Mouse (Mus musculus): ENCODE results near the gene Tank. TPM values are rescaled to one million over a fixed set of nuclear protein-coding genes. Genes with fewer than 3 reads are reported as not detected.

Tank gene
- polyA plus RNA-seq, 1 experiment from 2014 or later = 36.6 TPM

DNA sequence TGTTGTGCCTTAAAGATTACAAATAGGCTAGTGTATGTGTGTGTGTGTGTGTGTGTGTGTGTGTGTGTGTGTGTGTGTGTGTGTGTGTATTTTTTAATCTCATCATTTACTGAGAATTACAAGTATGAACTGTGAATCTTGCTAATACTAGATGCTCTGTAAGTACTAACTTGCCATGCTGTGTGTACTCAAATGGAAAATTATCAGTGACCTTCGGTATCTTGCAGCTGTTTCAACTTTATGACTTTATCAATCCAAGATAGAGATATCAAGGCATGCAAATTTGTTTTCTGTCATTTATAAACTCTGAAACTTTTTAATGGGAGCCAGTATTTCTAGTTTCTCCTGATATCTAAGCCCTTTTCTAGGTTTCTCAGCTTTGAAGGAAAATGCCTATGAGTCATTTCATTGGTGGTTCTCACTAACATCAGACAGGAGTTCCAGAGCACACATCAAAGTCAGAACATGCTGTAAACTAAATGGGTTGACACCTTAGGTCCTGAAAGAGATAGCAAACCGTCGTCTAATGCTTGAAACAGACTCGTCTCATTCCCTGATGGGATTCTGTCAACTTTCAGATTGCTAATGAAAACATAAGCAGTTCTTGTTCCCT lies 6.9 kb upstream of the Tank start:
- no peaks in the 10 kb centered on the region for H3K9me3 ChIP-seq (ENCODE audit: control insufficient read depth, low read depth, low read length)
- H3K4me2 ChIP-seq (replicated peaks; ENCODE audit: low read depth, low read length) = no peak overlapping the region
- ATAC-seq (ENCODE audit: insufficient number of reproducible peaks, insufficient read depth, low FRiP score, low read depth) = no peak
- no peak overlapping the region for H3K4me3 ChIP-seq (ENCODE audit: low read depth, low read length)
- no peak overlapping the region for H3K9ac ChIP-seq (replicated peaks; ENCODE audit: low read depth, low read length)
- H3K4me1 ChIP-seq (ENCODE audit: control insufficient read depth, insufficient read depth, low read length) = no peaks in the 10 kb centered on the region
- WGBS = 43% methylated on average over 4 of the region's 4 CpGs
- H3K27ac ChIP-seq (ENCODE audit: low read length) = no peak overlapping the region
- no peaks in the 10 kb centered on the region for H3K27me3 ChIP-seq (ENCODE audit: control insufficient read depth, insufficient read depth, low read length)
- no peaks in the 10 kb centered on the region for H3K36me3 ChIP-seq (ENCODE audit: control insufficient read depth, insufficient read depth, low read length)

DNA sequence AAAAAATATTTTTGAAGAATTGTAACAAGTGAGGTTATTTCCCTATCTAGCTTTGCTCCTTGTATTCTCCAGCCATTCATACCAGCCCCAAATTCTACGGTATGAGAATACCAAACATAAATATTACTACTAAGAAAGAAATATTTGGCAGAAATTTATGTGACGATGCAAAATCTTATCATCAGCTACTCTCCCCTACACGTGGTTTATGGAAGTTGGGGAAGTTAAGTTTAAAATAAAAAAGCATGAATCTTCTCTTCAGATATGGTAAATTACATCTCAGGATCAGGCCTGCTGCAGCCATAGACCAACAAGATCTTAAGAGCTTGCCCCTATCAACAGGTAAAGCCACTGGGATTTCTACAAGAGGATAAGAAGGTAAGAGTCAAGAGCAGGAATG lies 1.9 kb upstream of the Tank start:
- no peaks in the 10 kb centered on the region for H3K27me3 ChIP-seq (ENCODE audit: control insufficient read depth, insufficient read depth, low read length)
- 70% methylated on average over 3 of the region's 3 CpGs for WGBS
- H3K9me3 ChIP-seq (ENCODE audit: control insufficient read depth, low read depth, low read length) = no peaks in the 10 kb centered on the region
- no peaks in the 10 kb centered on the region for H3K36me3 ChIP-seq (ENCODE audit: control insufficient read depth, insufficient read depth, low read length)
- H3K27ac ChIP-seq (ENCODE audit: low read length) = no peak overlapping the region
- H3K4me1 ChIP-seq (ENCODE audit: control insufficient read depth, insufficient read depth, low read length) = no peaks in the 10 kb centered on the region
- H3K4me2 ChIP-seq (replicated peaks; ENCODE audit: low read depth, low read length) = no peak overlapping the region
- H3K9ac ChIP-seq (replicated peaks; ENCODE audit: low read depth, low read length) = no peak overlapping the region
- no peak for ATAC-seq (ENCODE audit: insufficient number of reproducible peaks, insufficient read depth, low FRiP score, low read depth)
- H3K4me3 ChIP-seq (ENCODE audit: low read depth, low read length) = no peak overlapping the region

DNA sequence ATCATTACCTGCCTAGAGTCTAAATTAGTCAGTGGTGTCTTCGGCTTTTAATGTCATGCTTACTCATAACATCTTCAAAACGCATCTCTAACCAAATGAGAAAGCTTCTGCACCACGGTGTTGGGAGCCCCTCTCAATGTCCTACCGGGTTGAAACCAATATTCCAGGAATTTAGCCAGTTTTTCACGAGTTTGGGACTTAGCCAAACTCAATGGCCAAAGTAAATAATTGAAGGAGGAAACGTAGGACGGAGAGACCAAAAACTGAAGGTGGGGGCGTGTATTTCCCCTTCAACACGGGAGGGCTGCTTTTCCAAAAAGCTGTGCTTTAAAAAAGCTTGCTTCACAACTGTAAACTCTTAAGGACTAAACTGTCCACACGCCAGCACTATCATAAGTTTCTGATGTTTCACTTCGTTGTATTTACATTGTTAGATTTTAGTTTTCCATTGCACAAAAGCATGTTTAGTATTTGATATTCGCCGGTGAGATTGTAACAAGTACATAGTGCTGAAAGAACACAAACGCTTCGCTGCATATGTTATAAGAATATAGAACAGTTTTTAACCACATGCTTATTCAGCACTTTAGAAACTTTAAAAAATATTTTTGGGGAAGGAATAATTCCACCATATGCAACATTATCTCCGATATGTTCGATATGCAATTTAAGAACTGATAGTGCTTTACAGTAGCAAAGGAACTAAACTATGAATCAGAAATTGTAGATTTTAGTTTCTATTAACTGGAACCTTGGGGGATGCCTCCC lies 1.3 kb upstream of the Tank start:
- no peak overlapping the region for H3K9ac ChIP-seq (replicated peaks; ENCODE audit: low read depth, low read length)
- no peak overlapping the region for H3K4me3 ChIP-seq (ENCODE audit: low read depth, low read length)
- H3K4me2 ChIP-seq (replicated peaks; ENCODE audit: low read depth, low read length) = no peak overlapping the region
- 71% methylated on average over 17 of the region's 17 CpGs for WGBS
- H3K9me3 ChIP-seq (ENCODE audit: control insufficient read depth, low read depth, low read length) = no peaks in the 10 kb centered on the region
- H3K36me3 ChIP-seq (ENCODE audit: control insufficient read depth, insufficient read depth, low read length) = no peaks in the 10 kb centered on the region
- H3K4me1 ChIP-seq (ENCODE audit: control insufficient read depth, insufficient read depth, low read length) = no peaks in the 10 kb centered on the region
- no peak for ATAC-seq (ENCODE audit: insufficient number of reproducible peaks, insufficient read depth, low FRiP score, low read depth)
- H3K27me3 ChIP-seq (ENCODE audit: control insufficient read depth, insufficient read depth, low read length) = no peaks in the 10 kb centered on the region
- no peak overlapping the region for H3K27ac ChIP-seq (ENCODE audit: low read length)

DNA sequence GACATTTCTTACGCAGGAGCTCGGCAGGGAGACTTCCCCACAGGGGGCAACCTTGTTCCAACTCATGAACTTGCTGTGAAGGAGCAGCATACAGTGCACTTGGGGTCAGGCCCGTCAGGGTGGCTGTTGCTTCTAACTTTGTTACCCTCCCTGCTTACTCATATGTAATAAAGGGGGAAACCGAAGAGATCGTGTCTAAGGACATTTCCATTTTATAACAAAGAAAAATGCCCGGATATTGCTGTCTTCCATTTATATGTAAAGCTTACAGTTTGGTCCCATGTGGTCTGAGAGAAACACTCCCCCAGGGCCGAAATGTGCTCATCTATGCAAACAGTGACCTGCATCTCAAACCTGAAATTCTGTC lies 706 bp upstream of the Tank start:
- Histone ChIP-seq H3K9ac (replicated peaks; ENCODE audit: low read depth, low read length) (no peak overlapping the region), H3K4me2 (replicated peaks; ENCODE audit: low read depth, low read length) (no peak overlapping the region), H3K4me3 (ENCODE audit: low read depth, low read length) (no peak overlapping the region), H3K27me3 (ENCODE audit: control insufficient read depth, insufficient read depth, low read length) (no peaks in the 10 kb centered on the region), H3K27ac (ENCODE audit: low read length) (no peak overlapping the region), H3K4me1 (ENCODE audit: control insufficient read depth, insufficient read depth, low read length) (no peaks in the 10 kb centered on the region), H3K9me3 (ENCODE audit: control insufficient read depth, low read depth, low read length) (no peaks in the 10 kb centered on the region), H3K36me3 (ENCODE audit: control insufficient read depth, insufficient read depth, low read length) (no peaks in the 10 kb centered on the region)
- ATAC-seq (ENCODE audit: insufficient number of reproducible peaks, insufficient read depth, low FRiP score, low read depth) = no peak
- 65% methylated on average over 7 of the region's 7 CpGs for WGBS

DNA sequence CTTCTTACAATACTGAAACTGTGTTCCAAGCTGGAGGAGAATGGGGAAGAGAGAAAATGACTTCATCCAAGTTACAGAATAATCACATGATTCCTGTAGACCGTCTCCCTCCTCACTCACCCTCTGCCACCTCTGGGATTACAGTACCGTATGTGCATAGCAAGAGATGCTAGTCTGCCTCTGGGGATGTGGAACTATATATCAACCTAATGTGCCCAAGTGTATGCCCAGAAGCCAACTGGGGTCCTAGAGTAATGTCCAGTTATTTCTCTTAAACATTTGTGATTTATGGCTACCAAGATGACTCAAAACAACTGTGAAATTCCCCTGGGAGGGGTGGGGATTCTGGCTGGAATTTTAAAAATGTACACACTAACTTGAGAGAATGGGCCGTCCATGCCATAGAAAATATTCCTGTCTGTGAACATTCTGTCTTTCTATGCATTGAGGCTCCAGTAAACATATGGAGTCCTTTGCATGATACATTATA lies 1.2 kb downstream of the Tank start:
- Histone ChIP-seq H3K4me1 (ENCODE audit: control insufficient read depth, insufficient read depth, low read length) (no peaks in the 10 kb centered on the region), H3K27ac (ENCODE audit: low read length) (no peak overlapping the region), H3K4me3 (ENCODE audit: low read depth, low read length) (no peak overlapping the region), H3K36me3 (ENCODE audit: control insufficient read depth, insufficient read depth, low read length) (no peaks in the 10 kb centered on the region), H3K9me3 (ENCODE audit: control insufficient read depth, low read depth, low read length) (no peaks in the 10 kb centered on the region), H3K4me2 (replicated peaks; ENCODE audit: low read depth, low read length) (no peak overlapping the region), H3K27me3 (ENCODE audit: control insufficient read depth, insufficient read depth, low read length) (no peaks in the 10 kb centered on the region), H3K9ac (replicated peaks; ENCODE audit: low read depth, low read length) (no peak overlapping the region)
- 37% methylated on average over 3 of the region's 3 CpGs for WGBS
- no peak for ATAC-seq (ENCODE audit: insufficient number of reproducible peaks, insufficient read depth, low FRiP score, low read depth)

DNA sequence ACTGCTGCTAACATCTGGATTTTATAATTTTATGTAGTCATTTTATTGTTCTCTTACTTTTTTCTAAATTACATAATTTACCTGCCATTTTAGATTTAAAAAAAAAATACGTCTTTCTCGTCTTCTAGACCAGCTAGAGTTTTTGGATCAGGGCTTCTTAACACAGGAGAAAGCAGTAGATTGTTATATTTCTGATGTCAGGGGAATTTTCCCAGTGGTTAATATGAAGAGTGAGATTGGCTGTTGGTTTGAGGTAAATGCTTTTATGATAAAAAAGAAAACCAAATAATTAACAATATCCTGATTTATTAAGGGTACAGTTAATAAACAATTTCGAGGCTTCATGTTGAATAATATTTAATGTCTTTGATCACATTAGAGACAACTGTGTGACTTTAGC lies 1.7 kb downstream of the Tank start:
- 77% methylated on average over 3 of the region's 3 CpGs for WGBS
- ATAC-seq (ENCODE audit: insufficient number of reproducible peaks, insufficient read depth, low FRiP score, low read depth) = no peak
- Histone ChIP-seq H3K27ac (ENCODE audit: low read length) (no peak overlapping the region), H3K9me3 (ENCODE audit: control insufficient read depth, low read depth, low read length) (no peaks in the 10 kb centered on the region), H3K9ac (replicated peaks; ENCODE audit: low read depth, low read length) (no peak overlapping the region), H3K27me3 (ENCODE audit: control insufficient read depth, insufficient read depth, low read length) (no peaks in the 10 kb centered on the region), H3K4me2 (replicated peaks; ENCODE audit: low read depth, low read length) (no peak overlapping the region), H3K36me3 (ENCODE audit: control insufficient read depth, insufficient read depth, low read length) (no peaks in the 10 kb centered on the region), H3K4me3 (ENCODE audit: low read depth, low read length) (no peak overlapping the region), H3K4me1 (ENCODE audit: control insufficient read depth, insufficient read depth, low read length) (no peaks in the 10 kb centered on the region)

DNA sequence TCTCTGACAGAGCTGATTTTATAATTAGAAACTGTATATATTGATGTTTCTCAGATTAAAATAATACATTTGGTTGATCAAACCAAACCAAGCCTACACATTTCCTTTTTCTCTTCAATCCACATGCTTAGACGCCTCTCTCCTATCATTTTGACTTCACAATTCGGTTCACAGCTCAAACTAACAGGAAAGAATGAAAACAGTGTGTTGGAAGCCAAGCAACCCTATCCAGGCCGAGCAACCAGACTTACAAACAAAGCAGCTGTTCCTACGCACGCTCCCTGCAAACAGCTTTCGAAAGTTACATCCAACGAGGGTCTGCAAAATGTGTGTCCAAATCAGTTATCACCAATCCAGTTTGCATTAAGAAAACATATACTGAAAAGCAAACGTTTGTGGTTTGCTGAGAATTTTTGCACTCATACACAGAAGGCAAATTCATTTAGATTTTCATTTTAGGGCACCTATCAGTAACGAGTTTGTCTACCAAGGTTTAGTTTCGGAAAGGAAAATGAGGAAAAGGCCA lies 2.2 kb downstream of the Tank start:
- Histone ChIP-seq H3K4me2 (replicated peaks; ENCODE audit: low read depth, low read length) (no peak overlapping the region), H3K4me3 (ENCODE audit: low read depth, low read length) (no peak overlapping the region), H3K36me3 (ENCODE audit: control insufficient read depth, insufficient read depth, low read length) (no peaks in the 10 kb centered on the region), H3K4me1 (ENCODE audit: control insufficient read depth, insufficient read depth, low read length) (no peaks in the 10 kb centered on the region), H3K9me3 (ENCODE audit: control insufficient read depth, low read depth, low read length) (no peaks in the 10 kb centered on the region), H3K9ac (replicated peaks; ENCODE audit: low read depth, low read length) (no peak overlapping the region), H3K27ac (ENCODE audit: low read length) (no peak overlapping the region), H3K27me3 (ENCODE audit: control insufficient read depth, insufficient read depth, low read length) (no peaks in the 10 kb centered on the region)
- WGBS = 66% methylated on average over 10 of the region's 10 CpGs
- no peak for ATAC-seq (ENCODE audit: insufficient number of reproducible peaks, insufficient read depth, low FRiP score, low read depth)

DNA sequence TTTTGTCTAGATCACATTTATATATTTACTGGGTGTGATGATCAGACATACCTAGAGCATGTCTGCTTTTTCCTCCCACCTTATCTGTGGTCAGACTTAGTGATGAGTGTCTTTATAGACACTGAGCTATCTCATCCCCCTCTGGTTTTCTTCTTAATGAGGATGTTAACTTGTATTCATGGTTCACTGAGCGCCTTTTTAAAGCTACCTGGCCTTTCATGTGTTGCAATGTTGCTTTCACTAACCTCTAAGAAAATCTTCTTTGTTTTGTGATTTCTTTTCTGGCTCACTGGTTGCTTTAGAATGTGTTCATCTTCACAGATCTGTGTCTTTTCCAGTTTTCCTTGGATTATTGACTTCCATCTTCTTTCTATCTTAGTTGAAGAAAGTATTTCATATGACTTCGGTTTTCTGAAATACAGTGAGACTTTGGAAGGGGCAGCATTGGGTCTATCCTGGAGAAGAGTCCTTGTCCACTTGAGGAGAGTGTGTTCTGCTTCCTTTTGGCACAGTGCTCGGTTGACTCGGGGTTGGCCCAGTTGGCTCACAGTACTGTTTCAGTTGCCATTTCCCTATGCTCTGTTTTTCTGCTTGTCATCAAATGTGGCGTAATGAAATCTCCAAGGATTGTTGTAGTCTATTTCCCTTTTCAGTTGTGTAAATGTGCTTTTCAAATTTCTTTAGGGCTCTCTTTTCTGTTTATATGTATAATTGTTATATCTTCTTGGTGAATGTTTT lies 4.4 kb downstream of the Tank start:
- no peak overlapping the region for H3K4me2 ChIP-seq (replicated peaks; ENCODE audit: low read depth, low read length)
- H3K4me1 ChIP-seq (ENCODE audit: control insufficient read depth, insufficient read depth, low read length) = no peaks in the 10 kb centered on the region
- H3K27me3 ChIP-seq (ENCODE audit: control insufficient read depth, insufficient read depth, low read length) = no peaks in the 10 kb centered on the region
- 91% methylated on average over 5 of the region's 5 CpGs for WGBS
- H3K9ac ChIP-seq (replicated peaks; ENCODE audit: low read depth, low read length) = no peak overlapping the region
- no peaks in the 10 kb centered on the region for H3K9me3 ChIP-seq (ENCODE audit: control insufficient read depth, low read depth, low read length)
- no peak overlapping the region for H3K27ac ChIP-seq (ENCODE audit: low read length)
- H3K36me3 ChIP-seq (ENCODE audit: control insufficient read depth, insufficient read depth, low read length) = no peaks in the 10 kb centered on the region
- H3K4me3 ChIP-seq (ENCODE audit: low read depth, low read length) = no peak overlapping the region
- ATAC-seq (ENCODE audit: insufficient number of reproducible peaks, insufficient read depth, low FRiP score, low read depth) = no peak
